Mouse (Mus musculus) layer of hippocampus, adult 2 months (tissue): ENCODE measurements around the gene Tpp1. TPM values are rescaled to one million over a fixed set of nuclear protein-coding genes. Genes with fewer than 3 reads are reported as not detected.
A peak's percentile ranks its signal among the peaks of the same experiment; 100 is the strongest.

ENCODE experiments used
- DNase-seq, 2 experiments: peaks; one replicate each; pipeline ENCODE4 v3.0.0; 2022; ENCODE audit warnings: low spot score in 2 of 2
- H3K27ac ChIP-seq: fragments of 200-600 bp; 2 replicates; pipeline ENCODE4 v1.8.1; 2022
- H3K4me3 ChIP-seq: fragments of 200-600 bp; 2 replicates; pipeline ENCODE4 v1.8.1; 2022; ENCODE audit warnings: mild to moderate bottlenecking
- CTCF ChIP-seq: fragments of 200-600 bp; conservative IDR thresholded peaks from 2 replicates; pipeline ENCODE4 v1.8.1; 2022; ENCODE audit warnings: antibody characterized with exemption, mild to moderate bottlenecking, moderate library complexity
- total RNA-seq, 2 experiments: library from RNA; stranded (reverse); gene quantifications; 2 replicates each; pipeline ENCODE4 v1.2.3; 2021

Tpp1 gene
- total RNA-seq, 2 experiments from 2014 or later, result 73.2 to 73.4 TPM

GRCm38 (mm10) chr7:105777797-105778552, 25.9 kb upstream of the Tpp1 start:
- Histone ChIP-seq H3K4me3 (no peak overlapping the region), H3K27ac (peak overlapping the region; percentile 44; the same call in 1 of the 2 replicates)
- TF ChIP-seq CTCF, result no peak
- DNase-seq, result no peak

GRCm38 (mm10) chr7:105777316-105777715, 25.3 kb upstream of the Tpp1 start:
- Histone ChIP-seq H3K4me3 (no peak overlapping the region), H3K27ac (no peak overlapping the region)
- TF ChIP-seq CTCF, result no peak
- no peak for DNase-seq

GRCm38 (mm10) chr7:105776026-105776425, 24.0 kb upstream of the Tpp1 start:
- DNase-seq, result no peak
- Histone ChIP-seq H3K4me3 (no peak overlapping the region), H3K27ac (no peak overlapping the region)
- no peak for TF ChIP-seq CTCF

DNA sequence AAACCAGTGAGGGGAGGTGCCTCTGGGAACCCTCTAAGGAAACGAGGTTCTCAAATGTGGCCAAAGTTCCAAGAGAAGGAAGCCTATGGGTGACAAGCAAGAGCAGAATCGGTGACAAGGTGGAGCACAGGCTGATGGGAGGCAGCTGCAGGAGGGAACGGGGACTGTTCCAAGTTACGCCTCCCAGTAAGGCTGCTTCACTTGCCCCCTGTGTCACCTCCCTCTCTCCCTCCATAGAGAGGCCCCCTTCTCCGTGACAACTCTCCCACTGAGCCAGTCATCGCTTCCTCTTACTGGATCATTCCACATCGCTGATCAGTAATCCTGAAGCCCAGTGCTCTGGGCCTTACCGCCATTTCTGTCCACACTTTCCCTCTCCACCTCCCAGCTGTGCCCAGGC, 22.6 kb upstream of the Tpp1 start:
- Histone ChIP-seq H3K4me3 (no peak overlapping the region), H3K27ac (no peak overlapping the region)
- TF ChIP-seq CTCF, result no peak
- no peak for DNase-seq

GRCm38 (mm10) chr7:105773041-105773440, 21.0 kb upstream of the Tpp1 start:
- Histone ChIP-seq H3K27ac (no peak overlapping the region), H3K4me3 (no peak overlapping the region)
- DNase-seq, result no peak
- TF ChIP-seq CTCF, result no peak

DNA sequence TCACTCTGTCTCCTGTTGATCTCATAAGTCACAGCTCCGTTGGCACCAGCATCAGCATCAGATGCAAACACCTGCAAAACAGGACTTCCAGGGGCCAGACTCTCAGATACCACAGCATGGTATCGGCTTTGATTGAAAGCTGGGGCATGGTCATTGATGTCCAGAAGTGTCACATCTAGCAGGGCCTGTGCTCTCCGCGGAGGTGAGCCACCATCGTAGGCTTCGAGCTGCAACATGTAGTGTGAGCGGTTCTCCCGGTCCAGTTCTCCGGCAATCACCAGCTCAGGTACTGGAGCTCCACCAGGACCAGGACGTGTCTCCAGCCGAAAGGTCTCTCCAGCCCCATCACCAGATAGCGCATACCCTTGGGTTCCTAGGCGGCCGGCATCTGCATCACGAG, 20.3 kb upstream of the Tpp1 start:
- TF ChIP-seq CTCF, result no peak
- no peak for DNase-seq
- Histone ChIP-seq H3K4me3 (no peak overlapping the region), H3K27ac (no peak overlapping the region)

- Histone ChIP-seq H3K4me3 (no peak overlapping the region), H3K27ac (no peak overlapping the region)
- no peak for TF ChIP-seq CTCF
- DNase-seq, result no peak
Measured at GRCm38 (mm10) chr7:105769959-105770358, 17.9 kb upstream of the Tpp1 start.

GRCm38 (mm10) chr7:105767729-105768165, 15.7 kb upstream of the Tpp1 start:
- no peak for TF ChIP-seq CTCF
- Histone ChIP-seq H3K27ac (peak overlapping the region; percentile 40; the same call in 1 of the 2 replicates), H3K4me3 (no peak overlapping the region)
- DNase-seq, result no peak

DNA sequence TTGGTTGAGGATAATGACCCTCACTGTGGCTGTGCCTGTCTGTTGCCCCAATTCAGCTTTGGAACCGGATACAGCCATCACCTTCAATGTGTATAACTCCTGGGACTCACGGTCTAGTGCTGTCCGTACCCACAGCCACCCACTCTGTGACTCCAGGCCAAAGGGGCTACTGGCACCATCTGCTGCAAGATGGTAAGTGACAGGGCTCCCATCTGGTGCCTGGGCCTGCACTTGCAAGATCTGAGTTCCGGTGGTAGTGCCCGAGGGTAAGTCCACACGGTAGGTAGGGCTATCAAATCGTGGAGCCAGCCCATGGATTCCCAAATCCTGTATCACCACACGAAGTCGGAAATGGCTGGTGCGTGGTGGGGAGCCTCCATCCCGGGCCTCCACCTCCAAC, 12.3 kb upstream of the Tpp1 start:
- DNase-seq, result no peak
- Histone ChIP-seq H3K4me3 (no peak overlapping the region), H3K27ac (no peak overlapping the region)
- no peak for TF ChIP-seq CTCF

DNA sequence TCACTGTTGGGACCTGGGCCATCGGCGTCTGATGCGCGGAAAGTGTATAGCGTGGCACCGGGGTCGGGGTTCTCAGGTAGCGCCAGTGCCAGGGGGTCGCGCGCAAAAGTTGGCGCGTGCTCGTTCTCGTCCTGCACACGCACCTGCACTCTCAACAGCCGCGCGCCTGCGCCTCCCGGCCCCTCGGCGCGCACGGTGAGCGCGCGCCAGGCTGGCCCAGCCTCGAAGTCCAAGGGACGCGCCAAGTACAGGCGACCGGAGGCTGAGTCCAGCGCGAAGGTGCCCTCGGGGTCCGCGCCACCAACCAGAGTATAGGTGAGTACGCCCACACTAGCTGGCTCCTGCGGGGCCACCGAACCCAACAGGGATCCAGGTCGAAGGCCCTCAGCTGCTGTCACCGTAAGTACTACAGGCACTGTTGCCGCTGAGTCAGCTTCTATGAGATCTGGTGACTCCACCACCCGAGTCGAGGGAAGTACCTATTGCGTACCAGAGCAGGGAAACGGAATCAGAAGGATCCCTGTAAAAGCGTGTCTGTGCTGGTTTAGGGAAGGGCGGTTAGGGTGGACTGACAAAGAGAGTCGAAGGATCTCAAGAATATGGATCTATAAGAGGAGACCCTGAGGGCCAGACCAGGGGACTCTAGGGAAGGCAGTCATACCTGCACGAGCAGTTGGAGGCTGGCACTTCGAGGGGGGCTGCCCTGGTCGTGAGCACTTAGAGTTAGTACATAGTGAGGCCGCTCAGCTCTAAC, 10.7 kb upstream of the Tpp1 start:
- TF ChIP-seq CTCF, result no peak
- no peak for DNase-seq
- H3K27ac ChIP-seq, result no peak overlapping the region
- H3K4me3 ChIP-seq, result peak overlapping the region; percentile 48

- H3K4me3 ChIP-seq, result peak overlapping the region; percentile 48
- DNase-seq, result no peak
- H3K27ac ChIP-seq, result no peak overlapping the region
- no peak for TF ChIP-seq CTCF
Measured at GRCm38 (mm10) chr7:105761813-105762484, 9.9 kb upstream of the Tpp1 start.

- Histone ChIP-seq H3K27ac (no peak overlapping the region; the same call in 1 of the 2 replicates), H3K4me3 (no peak overlapping the region)
- DNase-seq, result no peak
- TF ChIP-seq CTCF, result no peak
Measured at GRCm38 (mm10) chr7:105753281-105753680, 1.2 kb upstream of the Tpp1 start.

GRCm38 (mm10) chr7:105752716-105753115, 681 bp upstream of the Tpp1 start:
- peak; percentile 26; the same call in 1 of the 2 replicates for TF ChIP-seq CTCF
- no peak for DNase-seq
- peak overlapping the region; percentile 93 for H3K27ac ChIP-seq
- no peak overlapping the region for H3K4me3 ChIP-seq
